Comparison of ENCODE assay signal across 15 mouse cellular contexts in the genomic region with DNA sequence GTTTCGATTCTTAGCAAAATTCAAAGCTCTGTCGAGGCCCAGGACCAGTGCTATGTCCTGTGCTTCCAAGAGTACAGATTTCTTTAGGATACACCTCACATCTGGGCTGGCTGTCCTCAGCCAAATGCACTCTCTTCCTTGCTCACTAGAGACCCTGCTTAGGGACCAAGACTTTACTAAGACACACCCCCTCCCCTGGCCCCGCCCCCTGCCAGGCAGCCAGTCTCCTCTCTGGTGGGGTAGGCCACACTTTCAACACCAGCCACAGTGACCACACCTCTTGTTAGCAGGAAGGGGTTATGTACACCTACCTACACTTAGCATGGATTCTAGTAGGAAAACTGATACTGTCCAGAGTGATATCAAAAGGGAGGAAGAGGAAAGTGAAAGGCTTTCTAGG.
DNase-seq lines count a peak whose midpoint lies in the region; ATAC-seq and TF ChIP-seq lines count a peak whose summit lies in the region.
"Had no signal": no experiment of that assay in that cellular context is flagged by ENCODE, and none has a peak within 500 bp of the region (broad histone marks: within the 10 kb centered on the region; RNA-seq: fewer than 3 reads in every experiment).

No protein-coding gene starts in this region.

- H3K4me3 ChIP-seq in heart, embryonic 11.5 days (ENCODE audit: low read depth, low read length): no peak overlapping the region
- no peak overlapping the region for H3K4me3 ChIP-seq in kidney, embryonic 15.5 days (replicated peaks)
- peak overlapping the region in 1 of 3 experiments; percentile 23 for H3K4me3 ChIP-seq in CH12.LX (replicated peaks in 1 of 3; ENCODE audit: low read depth in 2 of 3, low read length in 2 of 3, poor library complexity in 1 of 3)
- no peak overlapping the region for H3K4me3 ChIP-seq in heart, postnatal 0 days (ENCODE audit: low read depth, low read length)
- H3K4me3 ChIP-seq: layer of hippocampus, adult 2 months; left cerebral cortex, adult 2 months; midbrain, embryonic 10.5 days had no signal

- ATAC-seq in heart, embryonic 11.5 days (replicated peaks; ENCODE audit: insufficient number of reproducible peaks, low FRiP score, low TSS enrichment): no peak
- ATAC-seq in kidney, embryonic 15.5 days (replicated peaks; ENCODE audit: low FRiP score): 0 out of 2 replicates have a peak, but pooled peaks have one; percentile 24
- ATAC-seq in heart, postnatal 0 days (ENCODE audit: insufficient read depth, low read depth): no peak
- ATAC-seq: forebrain, embryonic 14.5 days had no signal

- no peaks in the 10 kb centered on the region for H3K27me3 ChIP-seq in heart, embryonic 11.5 days (ENCODE audit: control insufficient read depth, insufficient read depth, low read length)
- no peaks in the 10 kb centered on the region for H3K27me3 ChIP-seq in kidney, embryonic 15.5 days
- no peaks in the 10 kb centered on the region for H3K27me3 ChIP-seq in CH12.LX (replicated peaks)
- H3K27me3 ChIP-seq in heart, postnatal 0 days (ENCODE audit: control insufficient read depth, insufficient read depth, low read length): no peaks in the 10 kb centered on the region

- in situ Hi-C loops in CH12.LX (cut with MboI; ENCODE audit: low pct_ligation_motif_present, low pct_unique_long_range_greater_than_20kb, low sequenced_read_pairs): no loop called here

- TF ChIP-seq POLR2A in CH12.LX (IDR thresholded peaks at IDR 0.05; ENCODE audit: low read depth, low read length): no peak

- no peak for TF ChIP-seq RAD21 in CH12.LX (IDR thresholded peaks at IDR 0.05; ENCODE audit: low read depth, low read length)

- H3K4me2 ChIP-seq in heart, embryonic 11.5 days: no peak overlapping the region
- H3K4me2 ChIP-seq in kidney, embryonic 15.5 days: no peak overlapping the region
- H3K4me2 ChIP-seq in CH12.LX (ENCODE audit: insufficient read depth, low read depth, poor library complexity, severe bottlenecking): peak overlapping the region; percentile 94
- no peak overlapping the region for H3K4me2 ChIP-seq in heart, postnatal 0 days (ENCODE audit: low read depth, low read length)

- intact Hi-C loops in heart, postnatal 25 days (cut with DNase I): no loop called here

- H3K9ac ChIP-seq in heart, embryonic 11.5 days (ENCODE audit: low read depth, low read length): no peak overlapping the region
- no peak overlapping the region for H3K9ac ChIP-seq in kidney, embryonic 15.5 days
- peak overlapping the region; percentile 36; the same call in 1 of the 2 replicates for H3K9ac ChIP-seq in CH12.LX (ENCODE audit: insufficient read depth, low read depth)
- H3K9ac ChIP-seq in heart, postnatal 0 days (replicated peaks; ENCODE audit: low read depth, low read length): 0 out of 2 replicates have a peak overlapping the region, but pooled peaks have one; percentile 5

- H3K36me3 ChIP-seq in heart, embryonic 11.5 days (ENCODE audit: control insufficient read depth, insufficient read depth, low read length): no peaks in the 10 kb centered on the region
- no peaks in the 10 kb centered on the region for H3K36me3 ChIP-seq in kidney, embryonic 15.5 days
- peaks cover 0 to 34% of the 10 kb centered on the region in 2 experiments for H3K36me3 ChIP-seq in CH12.LX (replicated peaks in 1 of 2; ENCODE audit: control insufficient read depth in 1 of 2, insufficient read depth in 1 of 2, low read length in 1 of 2)
- H3K36me3 ChIP-seq in heart, postnatal 0 days (replicated peaks; ENCODE audit: control insufficient read depth, insufficient read depth, low read length): no peaks in the 10 kb centered on the region
- H3K36me3 ChIP-seq: midbrain, embryonic 10.5 days had no signal

- DNase-seq in heart, postnatal 25 days (ENCODE audit: low spot score): no peak
- no peak for DNase-seq in kidney, adult 9 months
- DNase-seq in CH12.LX (ENCODE audit: extremely low read depth): peak; percentile 72
- no peak for DNase-seq in heart, postnatal 0 days (ENCODE audit: low spot score)
- no peak for DNase-seq in embryo, embryonic 10 days (ENCODE audit: low spot score)
- DNase-seq: adrenal gland, adult 2 months; embryo, embryonic 11 days; kidney, adult 11 months; retina, postnatal 1 day had no signal

- H3K27ac ChIP-seq in heart, embryonic 11.5 days (ENCODE audit: low read depth, low read length): peak overlapping the region; percentile 77
- no peak overlapping the region for H3K27ac ChIP-seq in kidney, embryonic 15.5 days
- H3K27ac ChIP-seq in CH12.LX (ENCODE audit: insufficient read depth, low read depth): peak overlapping the region; percentile 92
- H3K27ac ChIP-seq in heart, postnatal 0 days (ENCODE audit: low read depth): peak overlapping the region; percentile 96
- H3K27ac ChIP-seq: midbrain, embryonic 10.5 days had no signal

- no peak for TF ChIP-seq CTCF in CH12.LX (conservative IDR thresholded peaks at IDR 0.05 in 1 of 2, IDR thresholded peaks at IDR 0.05 in 1 of 2; ENCODE audit: low read depth in 2 of 2, low read length in 2 of 2)
- no peak for TF ChIP-seq CTCF in heart, postnatal 0 days (IDR thresholded peaks at IDR 0.05; ENCODE audit: low read depth)

- peaks cover 8% of the 10 kb centered on the region for H3K79me2 ChIP-seq in CH12.LX (replicated peaks; ENCODE audit: control insufficient read depth, extremely low read depth, insufficient read depth, poor library complexity, severe bottlenecking)

- H3K9me3 ChIP-seq in heart, embryonic 11.5 days (replicated peaks; ENCODE audit: control insufficient read depth, low read length): no peaks in the 10 kb centered on the region
- no peaks in the 10 kb centered on the region for H3K9me3 ChIP-seq in kidney, embryonic 15.5 days (replicated peaks)
- no peaks in the 10 kb centered on the region for H3K9me3 ChIP-seq in CH12.LX (replicated peaks; ENCODE audit: low read length)
- no peaks in the 10 kb centered on the region for H3K9me3 ChIP-seq in heart, postnatal 0 days (replicated peaks; ENCODE audit: control insufficient read depth, low read length)
- H3K9me3 ChIP-seq: midbrain, embryonic 10.5 days had no signal

- dilution Hi-C loops in CH12.LX (cut with MboI; ENCODE audit: extremely low pct_ligation_motif_present, extremely low pct_unique_long_range_greater_than_20kb, low sequenced_read_pairs): no loop called here

- 70% methylated on average over 3 of the region's 3 CpGs for WGBS in heart, embryonic 11.5 days (ENCODE audit: insufficient replicate concordance)
- 73% methylated on average over 3 of the region's 3 CpGs for WGBS in kidney, embryonic 15.5 days
- 45% methylated on average over 3 of the region's 3 CpGs for WGBS in heart, postnatal 0 days

- H3K4me1 ChIP-seq in heart, embryonic 11.5 days (ENCODE audit: control insufficient read depth, insufficient read depth, low read length): peaks cover 78% of the 10 kb centered on the region
- peaks cover 64% of the 10 kb centered on the region for H3K4me1 ChIP-seq in kidney, embryonic 15.5 days
- H3K4me1 ChIP-seq in CH12.LX (ENCODE audit: control insufficient read depth in 1 of 2, insufficient read depth in 2 of 2): peaks cover 24 to 96% of the 10 kb centered on the region in 2 experiments
- H3K4me1 ChIP-seq in heart, postnatal 0 days (ENCODE audit: control insufficient read depth, insufficient read depth): peaks cover 59% of the 10 kb centered on the region

- TF ChIP-seq EP300 in CH12.LX (IDR thresholded peaks at IDR 0.05; ENCODE audit: low read length): no peak
- TF ChIP-seq EP300 in heart, postnatal 0 days (IDR thresholded peaks at IDR 0.05; ENCODE audit: low read depth): no peak

TF ChIP-seq in CH12.LX, 34 proteins besides CTCF, POLR2A, EP300 and RAD21:
- TF ChIP-seq ELF1 (IDR thresholded peaks at IDR 0.05; ENCODE audit: low read depth, low read length): no peak
- TF ChIP-seq BHLHE40 (IDR thresholded peaks at IDR 0.05; ENCODE audit: low read depth, low read length): no peak
- TF ChIP-seq MAZ (IDR thresholded peaks at IDR 0.05; ENCODE audit: low read depth, low read length): no peak
- peak; percentile 54 for TF ChIP-seq SIN3A (IDR thresholded peaks at IDR 0.05; ENCODE audit: low read length)
- TF ChIP-seq CHD1 (IDR thresholded peaks at IDR 0.05; ENCODE audit: low read depth, low read length): no peak
- no peak for TF ChIP-seq MAFK (IDR thresholded peaks at IDR 0.05; ENCODE audit: insufficient replicate concordance, low read length)
- no peak for TF ChIP-seq IRF4 (IDR thresholded peaks at IDR 0.05; ENCODE audit: low read depth, low read length)
- no peak for TF ChIP-seq ETS1 (conservative IDR thresholded peaks at IDR 0.05; ENCODE audit: low read depth, low read length)
- no peak for TF ChIP-seq NRF1 (IDR thresholded peaks at IDR 0.05; ENCODE audit: low read depth, low read length)
- TF ChIP-seq USF1 (IDR thresholded peaks at IDR 0.05; ENCODE audit: low read depth, low read length): no peak
- TF ChIP-seq MEF2A (IDR thresholded peaks at IDR 0.05; ENCODE audit: borderline replicate concordance, low read depth, low read length): no peak
- TF ChIP-seq RCOR1 (conservative IDR thresholded peaks at IDR 0.05; ENCODE audit: low read depth, low read length): no peak
- TF ChIP-seq ZC3H11A (IDR thresholded peaks at IDR 0.05; ENCODE audit: low read depth, low read length): no peak
- no peak for TF ChIP-seq TCF12 (IDR thresholded peaks at IDR 0.05; ENCODE audit: low read depth, low read length)
- no peak for TF ChIP-seq ZKSCAN1 (IDR thresholded peaks at IDR 0.05; ENCODE audit: borderline replicate concordance, low read depth, low read length)
- TF ChIP-seq MXI1 (IDR thresholded peaks at IDR 0.05; ENCODE audit: low read depth, low read length): peak; percentile 8; the same call in 1 of the 2 replicates
- TF ChIP-seq JUND (conservative IDR thresholded peaks at IDR 0.05; ENCODE audit: low read depth, low read length): no peak

Comparison
In these comparisons a context has a peak if more than half of its experiments do, and no peak if none do; other contexts are left out.
1. H3K9ac ChIP-seq: peak in CH12.LX (single experiment) and heart, postnatal 0 days (single experiment); none in heart, embryonic 11.5 days (single experiment) and kidney, embryonic 15.5 days (single experiment).